8 mouse cellular contexts compared by ENCODE assay signal in genomic region chr11:35798874-35799273, GRCm38 (mm10). TPM values are rescaled to one million over a fixed set of nuclear protein-coding genes. Genes with fewer than 3 reads are reported as not detected.
A peak's percentile ranks its signal among the peaks of the same experiment; 100 is the strongest.
DNase-seq lines count a peak whose midpoint lies in the region; ATAC-seq and TF ChIP-seq lines count a peak whose summit lies in the region.

TSS of gene Fbll1 (minus strand) at chr11:35798884.

- no peak within 1 kb of the TSS for H3K27ac ChIP-seq in bone marrow macrophage, adult 2 months (ENCODE audit: insufficient read depth, low read depth, low read length)
- peak within 1 kb of the TSS; percentile 25; the same call in 1 of the 2 replicates for H3K27ac ChIP-seq in forebrain, embryonic 10.5 days
- peak within 1 kb of the TSS; percentile 92 for H3K27ac ChIP-seq in hindbrain, postnatal 0 days
- no peak within 1 kb of the TSS for H3K27ac ChIP-seq in limb, embryonic 11.5 days (replicated peaks; ENCODE audit: low read depth, low read length)

- peak within 1 kb of the TSS; percentile 77 for H3K9ac ChIP-seq in hindbrain, postnatal 0 days (replicated peaks; ENCODE audit: low read length)
- no peak within 1 kb of the TSS for H3K9ac ChIP-seq in limb, embryonic 11.5 days (ENCODE audit: low read length)

- H3K4me1 ChIP-seq in megakaryocyte, embryonic 14.5 days: peaks cover 14% of the 10 kb centered on the region
- H3K4me1 ChIP-seq in bone marrow macrophage, adult 2 months (ENCODE audit: control insufficient read depth, insufficient read depth, low read length): 0 out of 2 replicates have a peak, but pooled peaks cover 2% of the 10 kb centered on the region
- peaks cover 18% of the 10 kb centered on the region for H3K4me1 ChIP-seq in forebrain, embryonic 10.5 days
- peaks cover 13% of the 10 kb centered on the region for H3K4me1 ChIP-seq in hindbrain, postnatal 0 days (ENCODE audit: insufficient read depth, low read length)
- peaks cover 5% of the 10 kb centered on the region; the same call in 1 of the 2 replicates for H3K4me1 ChIP-seq in limb, embryonic 11.5 days (ENCODE audit: control insufficient read depth, insufficient read depth, low read length)

- no peaks in the 10 kb centered on the region for H3K36me3 ChIP-seq in megakaryocyte, embryonic 14.5 days (replicated peaks; ENCODE audit: low read length)
- no peaks in the 10 kb centered on the region for H3K36me3 ChIP-seq in forebrain, embryonic 10.5 days (replicated peaks)
- no peaks in the 10 kb centered on the region for H3K36me3 ChIP-seq in hindbrain, postnatal 0 days (ENCODE audit: insufficient read depth, low read length)
- H3K36me3 ChIP-seq in limb, embryonic 11.5 days (ENCODE audit: control insufficient read depth, insufficient read depth, low read length): no peaks in the 10 kb centered on the region
- H3K36me3 ChIP-seq in myocyte (ENCODE audit: control insufficient read depth, insufficient read depth): no peaks in the 10 kb centered on the region

- TF ChIP-seq CTCF in bone marrow macrophage, adult 2 months (IDR thresholded peaks at IDR 0.05; ENCODE audit: low read depth, low read length): no peak
- 0 out of 2 replicates have a peak, but pooled peaks have one; percentile 10 for TF ChIP-seq CTCF in hindbrain, postnatal 0 days (IDR thresholded peaks at IDR 0.05; ENCODE audit: low read depth)

- H3K9me3 ChIP-seq in megakaryocyte, embryonic 14.5 days: peaks cover 11% of the 10 kb centered on the region
- no peaks in the 10 kb centered on the region for H3K9me3 ChIP-seq in forebrain, embryonic 10.5 days
- H3K9me3 ChIP-seq in hindbrain, postnatal 0 days (ENCODE audit: low read length): no peaks in the 10 kb centered on the region
- H3K9me3 ChIP-seq in limb, embryonic 11.5 days (ENCODE audit: control insufficient read depth, low read length): no peaks in the 10 kb centered on the region

- ATAC-seq in megakaryocyte, adult 5-6 weeks (ENCODE audit: poor library complexity, severe bottlenecking): no peak
- no peak for ATAC-seq in hindbrain, postnatal 0 days
- no peak for ATAC-seq in limb, embryonic 11.5 days (ENCODE audit: insufficient number of reproducible peaks, low FRiP score, low TSS enrichment, low read depth)
- ATAC-seq in inflammation-experienced regulatory T-cells, adult 6 months: no peak

- H3ac ChIP-seq in myocyte (ENCODE audit: control insufficient read depth, insufficient read length): no peak within 1 kb of the TSS

- peak; percentile 58 for DNase-seq in forebrain, embryonic 10.5 days (ENCODE audit: extremely low spot score, low spot score)
- peak; percentile 71 for DNase-seq in hindbrain, postnatal 0 days (ENCODE audit: low spot score)
- DNase-seq in limb, embryonic 11.5 days (ENCODE audit: low spot score): peak; percentile 87

- TF ChIP-seq POLR2A in bone marrow macrophage, adult 2 months (IDR thresholded peaks at IDR 0.05; ENCODE audit: borderline replicate concordance, low read depth, low read length): no peak
- TF ChIP-seq POLR2A in myocyte (IDR thresholded peaks at IDR 0.05; ENCODE audit: insufficient read length, low read depth): no peak

- peaks cover 43% of the 10 kb centered on the region for H3K27me3 ChIP-seq in megakaryocyte, embryonic 14.5 days (replicated peaks)
- H3K27me3 ChIP-seq in forebrain, embryonic 10.5 days (ENCODE audit: poor library complexity, severe bottlenecking): peaks cover 54% of the 10 kb centered on the region
- no peaks in the 10 kb centered on the region for H3K27me3 ChIP-seq in hindbrain, postnatal 0 days (ENCODE audit: insufficient read depth, low read length)
- peaks cover 33% of the 10 kb centered on the region for H3K27me3 ChIP-seq in limb, embryonic 11.5 days (ENCODE audit: control insufficient read depth, insufficient read depth, low read length)
- H3K27me3 ChIP-seq in myocyte (ENCODE audit: control insufficient read depth, insufficient read depth, insufficient read length): no peaks in the 10 kb centered on the region

- peak within 1 kb of the TSS; percentile 78 for H3K4me2 ChIP-seq in hindbrain, postnatal 0 days (ENCODE audit: low read depth, low read length)
- H3K4me2 ChIP-seq in limb, embryonic 11.5 days (ENCODE audit: low read depth, severe bottlenecking): peak within 1 kb of the TSS; percentile 63
- H3K4me2 ChIP-seq in myocyte (ENCODE audit: low read depth): no peak within 1 kb of the TSS

- no peaks in the 10 kb centered on the region for H3K79me2 ChIP-seq in myocyte (ENCODE audit: control insufficient read depth, insufficient read depth)

- peak within 1 kb of the TSS; percentile 87 for H3K4me3 ChIP-seq in megakaryocyte, embryonic 14.5 days (replicated peaks)
- H3K4me3 ChIP-seq in bone marrow macrophage, adult 2 months (ENCODE audit: insufficient read depth, low read length): peak within 1 kb of the TSS; percentile 18; the same call in 1 of the 2 replicates
- peak within 1 kb of the TSS; percentile 67 for H3K4me3 ChIP-seq in forebrain, embryonic 10.5 days
- H3K4me3 ChIP-seq in hindbrain, postnatal 0 days (ENCODE audit: low read length): peak within 1 kb of the TSS; percentile 71
- H3K4me3 ChIP-seq in limb, embryonic 11.5 days (ENCODE audit: low read depth, low read length): peak within 1 kb of the TSS; percentile 25
- no peak within 1 kb of the TSS for H3K4me3 ChIP-seq in myocyte

- WGBS in forebrain, embryonic 10.5 days: 15% methylated on average over 11 of the region's 11 CpGs
- WGBS in hindbrain, postnatal 0 days: 7% methylated on average over 11 of the region's 11 CpGs
- 20% methylated on average over 11 of the region's 11 CpGs for WGBS in limb, embryonic 11.5 days

TF ChIP-seq in myocyte, 11 proteins besides CTCF, POLR2A, EP300 and RAD21:
- TF ChIP-seq E2F4 (IDR thresholded peaks at IDR 0.05; ENCODE audit: insufficient read depth) (no peak), REST (IDR thresholded peaks at IDR 0.05; ENCODE audit: insufficient read depth, insufficient read length) (peak; percentile 94)

RNA-seq across cellular contexts. Expression of gene Fbll1, which starts in this region (rescaled TPM):
- polyA plus RNA-seq in megakaryocyte, embryonic 14.5 days (2012; ENCODE audit: insufficient read depth, low replicate concordance): not detected in 2 replicates
- total RNA-seq in megakaryocyte, adult 5-6 weeks (2015): not detected in 2 replicates
- not detected in 2 replicates for total RNA-seq in megakaryocyte, adult 5-6 weeks (2017)
- not detected in 2 replicates for polyA plus RNA-seq in bone marrow macrophage, adult 2 months (2012; ENCODE audit: insufficient read depth, insufficient read length, missing spikeins)
- polyA plus RNA-seq in forebrain, embryonic 10.5 days (2016; fragmentation: Nextera tagmentation; extraction: Ambion mirVana): 0.12 and 0.14 TPM in 2 replicates
- 64.1 and 65.2 TPM in 2 replicates for total RNA-seq in hindbrain, postnatal 0 days (2014; rRNA removed)
- 30.4 and 35.0 TPM in 2 replicates for polyA plus RNA-seq in hindbrain, postnatal 0 days (2015; fragmentation: Nextera tagmentation; extraction: Ambion mirVana)
- polyA plus RNA-seq in limb, embryonic 11.5 days (2014; fragmentation: Nextera tagmentation; extraction: Ambion mirVana): not detected in 2 replicates
- polyA plus RNA-seq in myocyte (2012; fragmentation: generic; extraction: Trizol): not detected
- not detected for polyA plus RNA-seq in inflammation-experienced regulatory T-cells, adult 6 months (2017; shearing (Covaris generic))

Comparison
In these comparisons a context has a peak if more than half of its experiments do, and no peak if none do; other contexts are left out.
1. RNA of gene Fbll1 (total RNA-seq): 64.1 to 65.2 TPM in hindbrain, postnatal 0 days; not detected in megakaryocyte, adult 5-6 weeks; every median in the first group is over 10 times any median in the second.
2. RNA of gene Fbll1 (polyA plus RNA-seq): 30.4 to 35.0 TPM in hindbrain, postnatal 0 days; 0.12 to 0.14 TPM in forebrain, embryonic 10.5 days, not detected in bone marrow macrophage, adult 2 months, not detected in limb, embryonic 11.5 days, not detected in megakaryocyte, embryonic 14.5 days, not detected in myocyte (single experiment) and not detected in inflammation-experienced regulatory T-cells, adult 6 months; every median in the first group is over 10 times any median in the second.
3. Peak in DNase-seq, H3K4me3 ChIP-seq and H3K27ac ChIP-seq in forebrain, embryonic 10.5 days; RNA of the gene not detected or under 1 TPM.
4. Peak in DNase-seq, H3K4me3 ChIP-seq and H3K4me2 ChIP-seq in limb, embryonic 11.5 days; RNA of the gene not detected or under 1 TPM.
5. Peak in every context shown above with its lines, with median percentiles within 50 percentile points of each other: DNase-seq.